Mouse (Mus musculus) MEL (cell line): ENCODE results near the gene Grk2. TPM values are rescaled to one million over a fixed set of nuclear protein-coding genes. Genes with fewer than 3 reads are reported as not detected.

Experiments
- DNase-seq: peaks from one replicate; pipeline ENCODE4 v3.0.0; 2011; ENCODE audit warnings: low read depth, low spot score
- H3K27ac ChIP-seq: 2 replicates; pipeline ENCODE4 v1.5.1; 2012; ENCODE audit warnings: low read depth, mild to moderate bottlenecking, control low read depth, low read length, moderate library complexity; ENCODE audit not compliant: control insufficient read depth
- H3K27me3 ChIP-seq, 2 experiments: fragments of 150-350 bp in 1 of 2; sonication (generic) in 1 of 2; 2 replicates each; pipeline ENCODE4 v1.6.1; 2012; ENCODE audit warnings: low read length in 2 of 2, mild to moderate bottlenecking in 2 of 2, improper control_type of control experiment in 1 of 2, moderate library complexity in 1 of 2; ENCODE audit not compliant: insufficient read depth in 2 of 2, control insufficient read depth in 1 of 2
- H3K36me3 ChIP-seq, 2 experiments: 2 replicates each; pipeline ENCODE4 v1.6.1; 2012 to 2014; ENCODE audit warnings: low read length in 2 of 2, improper control_type of control experiment in 1 of 2, inconsistent platforms in 1 of 2, mild to moderate bottlenecking in 1 of 2; ENCODE audit not compliant: insufficient read depth in 2 of 2, control insufficient read depth in 1 of 2
- H3K4me1 ChIP-seq, 2 experiments: fragments of 150-350 bp in 1 of 2; sonication (generic) in 1 of 2; 2 replicates each; pipeline ENCODE4 v1.6.1; 2012; ENCODE audit warnings: low read length in 2 of 2, improper control_type of control experiment in 1 of 2, mild to moderate bottlenecking in 1 of 2; ENCODE audit not compliant: insufficient read depth in 2 of 2, control insufficient read depth in 1 of 2
- H3K4me3 ChIP-seq, 2 experiments: fragments of 150-350 bp in 1 of 2; sonication (generic) in 1 of 2; 2 replicates each; pipeline ENCODE4 v1.5.1; 2012; ENCODE audit warnings: low read depth in 2 of 2, low read length in 2 of 2, mild to moderate bottlenecking in 2 of 2, moderate library complexity in 2 of 2, control low read depth in 1 of 2, improper control_type of control experiment in 1 of 2; ENCODE audit not compliant: control insufficient read depth in 1 of 2, insufficient read depth in 1 of 2
- H3K79me2 ChIP-seq: 2 replicates; pipeline ENCODE4 v1.6.1; 2012; ENCODE audit warnings: mild to moderate bottlenecking, low read length, moderate library complexity; ENCODE audit not compliant: control insufficient read depth, poor library complexity, insufficient read depth
- H3K9ac ChIP-seq: 2 replicates; pipeline ENCODE4 v1.6.1; 2012; ENCODE audit warnings: low read depth, mild to moderate bottlenecking, control low read depth, low read length, moderate library complexity; ENCODE audit not compliant: control insufficient read depth, poor library complexity, severe bottlenecking
- H3K9me3 ChIP-seq: fragments of 150-350 bp; sonication (generic); replicated peaks from 2 replicates; pipeline ENCODE4 v1.6.1; 2012; ENCODE audit warnings: mild to moderate bottlenecking, low read length, improper control_type of control experiment, moderate library complexity; ENCODE audit not compliant: insufficient read depth
- BHLHE40 ChIP-seq: IDR thresholded peaks from 2 replicates; pipeline ENCODE4 v1.6.1; 2012; ENCODE audit warnings: low read depth, mild to moderate bottlenecking, inconsistent platforms, low read length, improper control_type of control experiment, borderline replicate concordance
- CHD2 ChIP-seq: IDR thresholded peaks from 2 replicates; pipeline ENCODE4 v1.6.1; 2011; ENCODE audit warnings: low read length, improper control_type of control experiment
- E2F4 ChIP-seq: IDR thresholded peaks from 2 replicates; pipeline ENCODE4 v1.6.1; 2011; ENCODE audit warnings: low read depth, low read length, improper control_type of control experiment, borderline replicate concordance
- ELF1 ChIP-seq: IDR thresholded peaks from 2 replicates; pipeline ENCODE4 v1.6.1; 2014; ENCODE audit warnings: low read depth, mild to moderate bottlenecking, inconsistent platforms, low read length, improper control_type of control experiment, moderate library complexity
- EP300 ChIP-seq, 2 experiments: IDR thresholded peaks; 2 replicates each; pipeline ENCODE4 v1.6.1; 2011; ENCODE audit warnings: improper control_type of control experiment in 2 of 2, low read length in 2 of 2, low read depth in 1 of 2, mild to moderate bottlenecking in 1 of 2
- ETS1 ChIP-seq: IDR thresholded peaks from 2 replicates; pipeline ENCODE4 v1.6.1; 2012; ENCODE audit warnings: low read depth, mild to moderate bottlenecking, inconsistent platforms, low read length, improper control_type of control experiment, moderate library complexity
- GABPA ChIP-seq: IDR thresholded peaks from 2 replicates; pipeline ENCODE4 v1.6.1; 2012; ENCODE audit warnings: low read depth, mild to moderate bottlenecking, inconsistent platforms, low read length, improper control_type of control experiment, moderate library complexity
- GATA1 ChIP-seq: IDR thresholded peaks from 2 replicates; pipeline ENCODE4 v1.6.1; 2011; ENCODE audit warnings: low read depth, low read length, improper control_type of control experiment
- HCFC1 ChIP-seq: IDR thresholded peaks from 2 replicates; pipeline ENCODE4 v1.6.1; 2012; ENCODE audit warnings: low read depth, mild to moderate bottlenecking, inconsistent platforms, low read length, improper control_type of control experiment, moderate library complexity
- JUND ChIP-seq: IDR thresholded peaks from 2 replicates; pipeline ENCODE4 v1.6.1; 2011; ENCODE audit warnings: low read depth, mild to moderate bottlenecking, improper control_type of control experiment, low read length
- MAX ChIP-seq: IDR thresholded peaks from 2 replicates; pipeline ENCODE4 v1.6.1; 2011; ENCODE audit warnings: low read length, improper control_type of control experiment
- MAZ ChIP-seq: IDR thresholded peaks from 2 replicates; pipeline ENCODE4 v1.6.1; 2012; ENCODE audit warnings: low read depth, mild to moderate bottlenecking, inconsistent platforms, low read length, improper control_type of control experiment
- MEF2A ChIP-seq: IDR thresholded peaks from 2 replicates; pipeline ENCODE4 v1.6.1; 2014; ENCODE audit warnings: low read depth, mild to moderate bottlenecking, inconsistent platforms, low read length, improper control_type of control experiment; ENCODE audit not compliant: poor library complexity, insufficient replicate concordance, severe bottlenecking; ENCODE audit errors: extremely low read depth
- MXI1 ChIP-seq: IDR thresholded peaks from 2 replicates; pipeline ENCODE4 v1.6.1; 2011; ENCODE audit warnings: mild to moderate bottlenecking, low read depth, low read length, improper control_type of control experiment
- MYC ChIP-seq: IDR thresholded peaks from 2 replicates; pipeline ENCODE4 v1.6.1; 2011; ENCODE audit warnings: low read depth, mild to moderate bottlenecking, low read length, improper control_type of control experiment, moderate library complexity
- NELFE ChIP-seq: IDR thresholded peaks from 2 replicates; pipeline ENCODE4 v1.6.1; 2011; ENCODE audit warnings: low read depth, low read length, improper control_type of control experiment
- POLR2A ChIP-seq, 2 experiments: IDR thresholded peaks; 2 replicates each; pipeline ENCODE4 v1.6.1; 2011 to 2012; ENCODE audit warnings: low read length in 2 of 2, mild to moderate bottlenecking in 2 of 2, control low read depth in 1 of 2, improper control_type of control experiment in 1 of 2, low read depth in 1 of 2, moderate library complexity in 1 of 2; ENCODE audit not compliant: control insufficient read depth in 1 of 2, insufficient read depth in 1 of 2, poor library complexity in 1 of 2
- POLR2AphosphoS2 ChIP-seq: IDR thresholded peaks from 2 replicates; pipeline ENCODE4 v1.6.1; 2011; ENCODE audit warnings: low read length, improper control_type of control experiment
- POLR2AphosphoS5 ChIP-seq: IDR thresholded peaks from 2 replicates; pipeline ENCODE4 v1.6.1; 2012; ENCODE audit warnings: low read depth, borderline replicate concordance, mild to moderate bottlenecking, inconsistent platforms, low read length, moderate library complexity, mixed read lengths
- RAD21 ChIP-seq: IDR thresholded peaks from 2 replicates; pipeline ENCODE4 v1.6.1; 2011; ENCODE audit warnings: mild to moderate bottlenecking, low read depth, low read length, improper control_type of control experiment
- SIN3A ChIP-seq: IDR thresholded peaks from 2 replicates; pipeline ENCODE4 v1.6.1; 2012; ENCODE audit warnings: low read length, improper control_type of control experiment, inconsistent platforms
- TBP ChIP-seq: IDR thresholded peaks from 2 replicates; pipeline ENCODE4 v1.8.0; 2011; ENCODE audit warnings: low read depth, low read length, improper control_type of control experiment
- TCF12 ChIP-seq: IDR thresholded peaks from 2 replicates; pipeline ENCODE4 v1.6.1; 2014; ENCODE audit warnings: low read depth, mild to moderate bottlenecking, inconsistent platforms, low read length, improper control_type of control experiment, moderate library complexity
- UBTF ChIP-seq: IDR thresholded peaks from 2 replicates; pipeline ENCODE4 v1.6.1; 2012; ENCODE audit warnings: low read depth, mild to moderate bottlenecking, inconsistent platforms, low read length, improper control_type of control experiment, moderate library complexity, borderline replicate concordance; ENCODE audit not compliant: insufficient read depth
- USF1 ChIP-seq: IDR thresholded peaks from 2 replicates; pipeline ENCODE4 v1.6.1; 2014; ENCODE audit warnings: low read depth, mild to moderate bottlenecking, inconsistent platforms, low read length, improper control_type of control experiment, moderate library complexity
- ZMIZ1 ChIP-seq: IDR thresholded peaks from 2 replicates; pipeline ENCODE4 v1.6.1; 2012; ENCODE audit warnings: low read depth, mild to moderate bottlenecking, inconsistent platforms, low read length, improper control_type of control experiment, moderate library complexity
- polyA plus RNA-seq, 2 experiments: library from polyadenylated mRNA; stranded (reverse) in 1 of 2; unstranded in 1 of 2; fragments of >175 nt in 1 of 2; fragments of >200 nt in 1 of 2; gene quantifications; 2 replicates each; pipeline versions ENCODE4 v1.2.1 to v1.2.4; 2012; ENCODE audit warnings: low replicate concordance in 2 of 2, low read depth in 1 of 2; ENCODE audit not compliant: insufficient read length in 2 of 2, insufficient read depth in 1 of 2, missing spikeins in 1 of 2
- total RNA-seq: library from RNA; depleted of rRNA; stranded (reverse); fragments of 300-350 nt; gene quantifications from 2 replicates; pipeline ENCODE4 v1.2.3, GENCODE M21; 2012

Grk2 gene
- total and polyA plus RNA-seq, 3 experiments: 75.2 to 105 TPM; not detected in 1

- peak; percentile 96 for DNase-seq
Measured at GRCm38 (mm10) chr19:4300271-4300704, 5.7 kb downstream of the Grk2 start.

GRCm38 (mm10) chr19:4299574-4300270, 6.3 kb downstream of the Grk2 start:
- Histone ChIP-seq H3K36me3 (peaks cover 0 to 48% of the 10 kb centered on the region in 2 experiments; a peak in 2 of 4 replicates), H3K4me1 (peaks cover 21 to 64% of the 10 kb centered on the region in 2 experiments), H3K4me3 (no peak overlapping the region), H3K27ac (peak overlapping the region; percentile 77), H3K9me3 (no peaks in the 10 kb centered on the region), H3K79me2 (peaks cover 77% of the 10 kb centered on the region), H3K27me3 (no peaks in the 10 kb centered on the region), H3K9ac (peak overlapping the region; percentile 39; the same call in 1 of the 2 replicates)
- TF ChIP-seq E2F4 (no peak), TCF12 (no peak), POLR2AphosphoS2 (no peak), MYC (0 out of 2 replicates have a peak, but pooled peaks have one; percentile 47), GATA1 (no peak), TBP (0 out of 2 replicates have a peak, but pooled peaks have one; percentile 22), MXI1 (no peak), EP300 (IDR thresholded peaks at IDR 0.05; ENCODE audit: low read depth in 1 of 2, low read length in 2 of 2) (peak; percentile 4 to 9; a peak in 1 of 4 replicates), JUND (no peak)
- DNase-seq: peak; percentile 59

More at GRCm38 (mm10) chr19:4300271-4300704, 5.7 kb downstream of the Grk2 start:
- Histone ChIP-seq H3K36me3 (peaks cover 0 to 48% of the 10 kb centered on the region in 2 experiments; a peak in 2 of 4 replicates), H3K27me3 (no peaks in the 10 kb centered on the region), H3K27ac (peak overlapping the region; percentile 77), H3K4me1 (peaks cover 20 to 63% of the 10 kb centered on the region in 2 experiments), H3K9me3 (no peaks in the 10 kb centered on the region), H3K9ac (peak overlapping the region; percentile 39), H3K4me3 (no peak overlapping the region), H3K79me2 (peaks cover 80% of the 10 kb centered on the region)
- TF ChIP-seq ELF1 (peak; percentile 60), GABPA (no peak), TBP (peak; percentile 79), MAZ (peak; percentile 64; the same call in 1 of the 2 replicates), POLR2AphosphoS5 (no peak), MXI1 (peak; percentile 99), ZMIZ1 (no peak; the same call in 1 of the 2 replicates), HCFC1 (peak; percentile 54; the same call in 1 of the 2 replicates), SIN3A (peak; percentile 89), BHLHE40 (peak; percentile 68; the same call in 1 of the 2 replicates), UBTF (peak; percentile 73; the same call in 1 of the 2 replicates), NELFE (no peak), POLR2A (IDR thresholded peaks at IDR 0.05; ENCODE audit: control insufficient read depth in 1 of 2, insufficient read depth in 1 of 2, low read depth in 1 of 2, low read length in 2 of 2, poor library complexity in 1 of 2) (peak in 1 of 2 experiments; percentile 57; a peak in 2 of 4 replicates), RAD21 (no peak), MAX (peak; percentile 98), CHD2 (no peak), MYC (peak; percentile 98), MEF2A (no peak), ETS1 (peak; percentile 94), USF1 (peak; percentile 80)
